Mouse (Mus musculus) forebrain, embryonic 16.5 days (tissue): ENCODE results near the gene Itga3. TPM values are rescaled to one million over a fixed set of nuclear protein-coding genes. Genes with fewer than 3 reads are reported as not detected.
"Not testable (repeated sequence)": the region's sequence is repeated elsewhere in the genome, so short reads cannot be mapped to it uniquely, and the experiment has no call there.

Experiments used
- ATAC-seq: fragments of 200-750 bp; cut with Nextera tagmentation; 2 replicates; pipeline ENCODE4 v1.8.0; 2017; ENCODE audit warnings: mild to moderate bottlenecking, moderate library complexity
- H3K27ac ChIP-seq: fragments of 300-500 bp; sonication (generic); 2 replicates; pipeline ENCODE4 v1.5.1; 2014; ENCODE audit warnings: low read length, control low read depth
- H3K27me3 ChIP-seq: fragments of 300-500 bp; sonication (generic); replicated peaks from 2 replicates; pipeline ENCODE4 v1.6.1; 2014; ENCODE audit warnings: low read length; ENCODE audit not compliant: control insufficient read depth, insufficient read depth
- H3K36me3 ChIP-seq: fragments of 300-500 bp; sonication (generic); 2 replicates; pipeline ENCODE4 v1.6.1; 2014; ENCODE audit not compliant: control insufficient read depth, insufficient read depth
- H3K4me1 ChIP-seq: fragments of 300-500 bp; sonication (generic); replicated peaks from 2 replicates; pipeline ENCODE4 v1.6.1; 2014; ENCODE audit warnings: low read length; ENCODE audit not compliant: control insufficient read depth, insufficient read depth
- H3K4me2 ChIP-seq: fragments of 300-500 bp; sonication (generic); 2 replicates; pipeline ENCODE4 v1.6.1; 2014; ENCODE audit warnings: mild to moderate bottlenecking, low read length, control low read depth
- H3K4me3 ChIP-seq: fragments of 300-500 bp; sonication (generic); replicated peaks from 2 replicates; pipeline ENCODE4 v1.5.1; 2014; ENCODE audit warnings: mild to moderate bottlenecking, low read length, control low read depth
- H3K9ac ChIP-seq: fragments of 300-500 bp; sonication (generic); replicated peaks from 2 replicates; pipeline ENCODE4 v1.6.1; 2014; ENCODE audit warnings: low read depth, low read length, control low read depth
- H3K9me3 ChIP-seq: fragments of 300-500 bp; sonication (generic); 2 replicates; pipeline ENCODE4 v1.6.1; 2016; ENCODE audit warnings: low read length; ENCODE audit not compliant: control insufficient read depth
- WGBS: fragments of 180-500 bp; shearing (Covaris S2); extraction: QIAGEN DNeasy Blood & Tissue Kit; methylation state at CpG from one replicate; pipeline ENCODE4 v1.1.7; 2014; 5-methylcytosine and 5-hydroxymethylcytosine counted together
- polyA plus RNA-seq: library from polyadenylated mRNA; unstranded; fragments of >200 nt; fragmentation: Nextera tagmentation; extraction: Ambion mirVana; gene quantifications from 2 replicates; pipeline ENCODE4 v1.2.1, GENCODE M21; 2015

Itga3 gene
- polyA plus RNA-seq, 1 experiment from 2014 or later: 8.5 TPM

- peaks cover 45% of the 10 kb centered on the region for H3K4me1 ChIP-seq
- no peak for ATAC-seq
These were observed 64.1 kb downstream of the Itga3 start for GRCm38 (mm10) chr11:95012487-95012886.

GRCm38 (mm10) chr11:95012075-95012474 is 64.5 kb downstream of the Itga3 start:
- Histone ChIP-seq H3K9me3 (no peaks in the 10 kb centered on the region), H3K27ac (no peak overlapping the region)

More at GRCm38 (mm10) chr11:95012487-95012886, 64.1 kb downstream of the Itga3 start:
- H3K4me2 ChIP-seq: peak overlapping the region; percentile 81
- no peak overlapping the region for H3K27ac ChIP-seq
- no peaks in the 10 kb centered on the region for H3K27me3 ChIP-seq
- 0 out of 2 replicates have a peak, but pooled peaks cover 3% of the 10 kb centered on the region for H3K36me3 ChIP-seq
- H3K9ac ChIP-seq: peak overlapping the region; percentile 14; the same call in 1 of the 2 replicates
- peak overlapping the region; percentile 97 for H3K4me3 ChIP-seq
- H3K9me3 ChIP-seq: no peaks in the 10 kb centered on the region
- 32% methylated on average over 3 of the region's 3 CpGs for WGBS

GRCm38 (mm10) chr11:95011416-95011815 is 65.2 kb downstream of the Itga3 start:
- H3K4me1 ChIP-seq: peaks cover 48% of the 10 kb centered on the region
- ATAC-seq: no peak
- 19% methylated on average over 1 of the region's 1 CpGs for WGBS
- peak overlapping the region; percentile 97 for H3K4me3 ChIP-seq
- peak overlapping the region; percentile 99 for H3K9ac ChIP-seq
- peak overlapping the region; percentile 81 for H3K4me2 ChIP-seq
- H3K27me3 ChIP-seq: no peaks in the 10 kb centered on the region
- 0 out of 2 replicates have a peak overlapping the region, but pooled peaks have one; percentile 8 for H3K27ac ChIP-seq
- no peaks in the 10 kb centered on the region for H3K9me3 ChIP-seq
- 0 out of 2 replicates have a peak, but pooled peaks cover 3% of the 10 kb centered on the region for H3K36me3 ChIP-seq

More at GRCm38 (mm10) chr11:95012075-95012474, 64.5 kb downstream of the Itga3 start:
- 45% methylated on average over 3 of the region's 3 CpGs for WGBS
- Histone ChIP-seq H3K9ac (peak overlapping the region; percentile 99; the same call in 1 of the 2 replicates), H3K4me1 (peaks cover 44% of the 10 kb centered on the region), H3K27me3 (no peaks in the 10 kb centered on the region), H3K4me2 (peak overlapping the region; percentile 81), H3K36me3 (0 out of 2 replicates have a peak, but pooled peaks cover 3% of the 10 kb centered on the region), H3K4me3 (peak overlapping the region; percentile 97)
- no peak for ATAC-seq

GRCm38 (mm10) chr11:95010841-95011403 is 65.7 kb downstream of the Itga3 start:
- H3K4me2 ChIP-seq: peak overlapping the region; percentile 81
- H3K27me3 ChIP-seq, ATAC-seq, H3K36me3 ChIP-seq, H3K27ac ChIP-seq, H3K9me3 ChIP-seq: not testable (repeated sequence)
- 2% methylated on average over 3 of the region's 4 CpGs for WGBS
- H3K4me3 ChIP-seq: peak overlapping the region; percentile 97
- peaks cover 52% of the 10 kb centered on the region for H3K4me1 ChIP-seq
- H3K9ac ChIP-seq: peak overlapping the region; percentile 99

- H3K9ac ChIP-seq: peak overlapping the region; percentile 99
- H3K4me2 ChIP-seq: peak overlapping the region; percentile 61
- H3K36me3 ChIP-seq: no peaks in the 10 kb centered on the region
- no peaks in the 10 kb centered on the region for H3K27me3 ChIP-seq
- peak; percentile 49 for ATAC-seq
- H3K4me1 ChIP-seq: peaks cover 53% of the 10 kb centered on the region
- H3K9me3 ChIP-seq: no peaks in the 10 kb centered on the region
- H3K4me3 ChIP-seq: peak overlapping the region; percentile 97
- peak overlapping the region; percentile 91 for H3K27ac ChIP-seq
- WGBS: under 1% methylated on average over 38 of the region's 40 CpGs
These were observed 66.4 kb downstream of the Itga3 start for GRCm38 (mm10) chr11:95010141-95010739.

- Histone ChIP-seq H3K4me3 (peak within 1 kb of the TSS; percentile 97), H3K27ac (peak within 1 kb of the TSS; percentile 91), H3K36me3 (peaks cover 4% of the 10 kb centered on the region), H3K4me1 (peaks cover 58% of the 10 kb centered on the region), H3K4me2 (peak within 1 kb of the TSS; percentile 61), H3K9ac (peak within 1 kb of the TSS; percentile 99), H3K9me3 (no peaks in the 10 kb centered on the region), H3K27me3 (no peaks in the 10 kb centered on the region)
- WGBS: 0% methylated on average over 30 of the region's 32 CpGs
- peak; percentile 85 for ATAC-seq
These were observed 67.0 kb downstream of the Itga3 start, which contains the start of gene Samd14 for GRCm38 (mm10) chr11:95009629-95010014. Gene Samd14, plus strand, starts transcription at chr11:95009879.

- 30% methylated on average over 15 of the region's 15 CpGs for WGBS
These were observed 67.7 kb downstream of the Itga3 start for GRCm38 (mm10) chr11:95008661-95009628.

GRCm38 (mm10) chr11:95007418-95007817 is 69.2 kb downstream of the Itga3 start:
- no peak for ATAC-seq
- no peak overlapping the region for H3K4me2 ChIP-seq
- peaks cover 7% of the 10 kb centered on the region for H3K36me3 ChIP-seq
- H3K4me3 ChIP-seq: no peak overlapping the region
- peaks cover 51% of the 10 kb centered on the region for H3K4me1 ChIP-seq
- no peaks in the 10 kb centered on the region for H3K9me3 ChIP-seq
- H3K27me3 ChIP-seq: no peaks in the 10 kb centered on the region
- WGBS: 82% methylated on average over 3 of the region's 3 CpGs
- H3K27ac ChIP-seq: peak overlapping the region; percentile 69
- H3K9ac ChIP-seq: no peak overlapping the region

More at GRCm38 (mm10) chr11:95008661-95009628, 67.7 kb downstream of the Itga3 start:
- peak overlapping the region; percentile 91 for H3K27ac ChIP-seq
- peak overlapping the region; percentile 61 for H3K4me2 ChIP-seq
- ATAC-seq: peak; percentile 1; the same call in 1 of the 2 replicates
- peaks cover 4% of the 10 kb centered on the region for H3K36me3 ChIP-seq
- peak overlapping the region; percentile 99 for H3K9ac ChIP-seq
- H3K4me3 ChIP-seq: peak overlapping the region; percentile 97
- H3K27me3 ChIP-seq: no peaks in the 10 kb centered on the region
- H3K4me1 ChIP-seq: peaks cover 63% of the 10 kb centered on the region
- H3K9me3 ChIP-seq: no peaks in the 10 kb centered on the region
